Mouse (Mus musculus) ES-E14 (cell line): ENCODE results near the gene Ccdc105. TPM values are rescaled to one million over a fixed set of nuclear protein-coding genes. Genes with fewer than 3 reads are reported as not detected.

Experiments
- DNase-seq: peaks from one replicate; pipeline ENCODE4 v3.0.0-alpha.2; 2013; ENCODE audit warnings: low read depth, low spot score
- H3K27ac ChIP-seq: 2 replicates; pipeline ENCODE4 v1.5.1; 2012; ENCODE audit warnings: low read depth, mild to moderate bottlenecking, low read length, moderate library complexity, mixed read lengths; ENCODE audit not compliant: poor library complexity, insufficient read depth, severe bottlenecking
- H3K36me3 ChIP-seq: 2 replicates; pipeline ENCODE4 v1.6.1; 2012; ENCODE audit warnings: mild to moderate bottlenecking, low read length, moderate library complexity, mixed read lengths; ENCODE audit not compliant: control insufficient read depth, poor library complexity, insufficient read depth, severe bottlenecking
- H3K4me1 ChIP-seq, 2 experiments: fragments of 150-350 bp in 1 of 2; sonication (generic) in 1 of 2; 2 replicates each; pipeline ENCODE4 v1.6.1; 2012; ENCODE audit warnings: low read length in 2 of 2, mild to moderate bottlenecking in 1 of 2, mixed read lengths in 1 of 2; ENCODE audit not compliant: control insufficient read depth in 2 of 2, insufficient read depth in 2 of 2, poor library complexity in 1 of 2
- H3K4me3 ChIP-seq, 2 experiments: fragments of 150-350 bp in 1 of 2; sonication (generic) in 1 of 2; 2 replicates each; pipeline ENCODE4 v1.5.1; 2012; ENCODE audit warnings: low read length in 2 of 2, low read depth in 1 of 2, mild to moderate bottlenecking in 1 of 2, mixed read lengths in 1 of 2; ENCODE audit not compliant: insufficient read depth in 1 of 2, poor library complexity in 1 of 2, severe bottlenecking in 1 of 2
- H3K9ac ChIP-seq: 2 replicates; pipeline ENCODE4 v1.6.1; 2012; ENCODE audit warnings: low read depth, mild to moderate bottlenecking, low read length, mixed read lengths; ENCODE audit not compliant: poor library complexity, insufficient read depth, severe bottlenecking
- H3K9me3 ChIP-seq: fragments of 150-350 bp; sonication (generic); 2 replicates; pipeline ENCODE4 v1.6.1; 2012; ENCODE audit warnings: low read depth, mild to moderate bottlenecking, low read length; ENCODE audit not compliant: control insufficient read depth, insufficient read depth
- CHD2 ChIP-seq: IDR thresholded peaks from 2 replicates; pipeline ENCODE4 v1.6.1; 2014; ENCODE audit warnings: mild to moderate bottlenecking, low read depth, low read length, inconsistent platforms
- HCFC1 ChIP-seq: IDR thresholded peaks from 2 replicates; pipeline ENCODE4 v1.6.1; 2012; ENCODE audit warnings: low read length, inconsistent platforms, borderline replicate concordance; ENCODE audit not compliant: insufficient read depth
- MAFK ChIP-seq: IDR thresholded peaks from 2 replicates; pipeline ENCODE4 v1.6.1; 2014; ENCODE audit warnings: mild to moderate bottlenecking, low read depth, low read length, inconsistent platforms; ENCODE audit not compliant: insufficient read depth
- ZC3H11A ChIP-seq: IDR thresholded peaks from 2 replicates; pipeline ENCODE4 v1.6.1; 2012; ENCODE audit warnings: low read depth, mild to moderate bottlenecking, inconsistent platforms, low read length, borderline replicate concordance
- ZNF384 ChIP-seq: IDR thresholded peaks from 2 replicates; pipeline ENCODE4 v1.6.1; 2012; ENCODE audit warnings: low read depth, low read length, inconsistent platforms
- in situ Hi-C, 2 experiments: fragments of 600-800 bp; cut with MboI; formaldehyde crosslinking; loops; one replicate each; pipeline ENCODE4 v1.15.1; 2025; ENCODE audit warnings: low sequenced_read_pairs in 2 of 2, inconsistent platforms in 1 of 2; ENCODE audit not compliant: unreplicated experiment in 2 of 2
- total RNA-seq: library from RNA; depleted of rRNA; stranded (reverse); fragments of 300-350 nt; gene quantifications from 2 replicates; pipeline ENCODE4 v1.2.3, GENCODE M21; 2012

Ccdc105 gene
- total RNA-seq, 1 experiment: 0.31 TPM

- Histone ChIP-seq H3K27ac (no peak overlapping the region), H3K9ac (no peak overlapping the region), H3K4me3 (no peak overlapping the region), H3K4me1 (0 out of 4 replicates have a peak, but pooled peaks cover 0 to 2% of the 10 kb centered on the region in 2 experiments), H3K36me3 (no peaks in the 10 kb centered on the region), H3K9me3 (no peaks in the 10 kb centered on the region)
- TF ChIP-seq ZC3H11A (no peak), CHD2 (no peak), HCFC1 (no peak), ZNF384 (no peak), MAFK (no peak)
- in situ Hi-C loops: no loop called here
- DNase-seq: no peak
These were observed 26.7 kb upstream of the Ccdc105 start for GRCm38 (mm10) chr10:78779527-78779926.

- H3K36me3 ChIP-seq: no peaks in the 10 kb centered on the region
- in situ Hi-C loops: no loop called here
- no peak overlapping the region for H3K9ac ChIP-seq
- H3K4me3 ChIP-seq: no peak overlapping the region
- DNase-seq: no peak
- 0 out of 4 replicates have a peak, but pooled peaks cover 0 to 2% of the 10 kb centered on the region in 2 experiments for H3K4me1 ChIP-seq
- no peak overlapping the region for H3K27ac ChIP-seq
- TF ChIP-seq ZC3H11A: no peak
- no peak for TF ChIP-seq ZNF384
- TF ChIP-seq HCFC1: no peak
- no peak for TF ChIP-seq CHD2
- TF ChIP-seq MAFK: no peak
- H3K9me3 ChIP-seq: no peaks in the 10 kb centered on the region
These were observed 23.0 kb upstream of the Ccdc105 start for GRCm38 (mm10) chr10:78775830-78776229.

GRCm38 (mm10) chr10:78765570-78765969 lies 12.7 kb upstream of the Ccdc105 start:
- Histone ChIP-seq H3K4me1 (no peaks in the 10 kb centered on the region), H3K9me3 (no peaks in the 10 kb centered on the region), H3K9ac (no peak overlapping the region), H3K27ac (no peak overlapping the region), H3K4me3 (no peak overlapping the region), H3K36me3 (no peaks in the 10 kb centered on the region)
- no peak for DNase-seq
- in situ Hi-C loops: no loop called here
- TF ChIP-seq MAFK: no peak
- no peak for TF ChIP-seq ZNF384
- TF ChIP-seq CHD2: no peak
- TF ChIP-seq ZC3H11A: no peak
- no peak for TF ChIP-seq HCFC1

DNA sequence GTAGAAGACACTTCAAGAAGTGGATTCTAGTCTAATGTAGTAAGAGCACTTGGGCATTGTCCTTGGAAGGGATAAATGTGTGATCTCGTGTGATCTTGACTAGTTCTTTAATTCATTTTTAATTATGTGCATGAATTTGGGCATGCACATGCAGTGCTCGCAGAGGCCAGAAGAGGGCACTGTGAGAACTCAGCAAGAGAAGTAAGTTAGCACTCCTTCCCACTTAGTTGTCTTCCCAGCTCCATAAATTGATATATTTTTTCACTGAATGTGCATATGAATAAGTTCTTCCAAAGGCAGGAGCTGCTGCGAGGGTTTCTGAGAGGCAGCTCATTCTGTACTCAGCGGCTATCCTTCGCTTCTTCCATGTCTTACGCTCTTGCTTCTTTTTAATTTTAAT lies 3.2 kb upstream of the Ccdc105 start:
- Histone ChIP-seq H3K4me1 (no peaks in the 10 kb centered on the region), H3K4me3 (no peak overlapping the region), H3K27ac (no peak overlapping the region), H3K36me3 (no peaks in the 10 kb centered on the region), H3K9me3 (no peaks in the 10 kb centered on the region), H3K9ac (no peak overlapping the region)
- in situ Hi-C loops: no loop called here
- DNase-seq: peak; percentile 41
- peak; percentile 73; the same call in 1 of the 2 replicates for TF ChIP-seq ZC3H11A
- TF ChIP-seq ZNF384: no peak

DNA sequence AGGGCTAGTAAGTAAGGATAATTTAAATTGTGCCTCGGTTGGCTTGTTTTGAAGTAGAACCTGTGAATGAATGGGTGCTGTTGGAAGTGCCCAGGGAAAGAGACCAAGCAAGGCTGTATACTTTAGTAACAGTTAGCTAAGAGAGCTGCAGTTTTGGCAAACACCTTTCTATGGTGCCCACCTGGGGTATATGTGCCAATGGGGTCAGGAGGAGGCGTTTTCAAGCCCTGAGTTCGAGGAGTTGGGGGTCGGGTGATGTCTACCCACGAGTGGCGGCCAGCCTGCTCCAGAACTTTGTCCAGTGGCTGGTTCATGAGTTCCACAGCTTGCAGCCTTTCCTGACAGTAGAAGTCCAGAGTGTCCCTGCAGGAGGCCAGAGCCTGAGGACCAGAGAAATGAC lies 3.9 kb downstream of the Ccdc105 start:
- H3K4me1 ChIP-seq: peaks cover 0 to 8% of the 10 kb centered on the region in 2 experiments; a peak in 1 of 4 replicates
- no peaks in the 10 kb centered on the region for H3K9me3 ChIP-seq
- in situ Hi-C loops: loop anchor here in 1 of 2 experiments (10.0 kb wide), 1 partner anchor 114 kb away; no protein-coding TSS in a partner anchor
- no peak for TF ChIP-seq ZC3H11A
- no peak for TF ChIP-seq ZNF384
- TF ChIP-seq HCFC1: no peak
- TF ChIP-seq MAFK: no peak
- no peak for TF ChIP-seq CHD2
- no peaks in the 10 kb centered on the region for H3K36me3 ChIP-seq
- DNase-seq: no peak
- H3K27ac ChIP-seq: no peak overlapping the region
- H3K4me3 ChIP-seq: no peak overlapping the region
- H3K9ac ChIP-seq: no peak overlapping the region
